Mouse (Mus musculus): ENCODE results near the gene Qars. TPM values are rescaled to one million over a fixed set of nuclear protein-coding genes. Genes with fewer than 3 reads are reported as not detected.

The Qars gene
- polyA plus RNA-seq, 1 experiment from 2014 or later: 179 TPM

DNA sequence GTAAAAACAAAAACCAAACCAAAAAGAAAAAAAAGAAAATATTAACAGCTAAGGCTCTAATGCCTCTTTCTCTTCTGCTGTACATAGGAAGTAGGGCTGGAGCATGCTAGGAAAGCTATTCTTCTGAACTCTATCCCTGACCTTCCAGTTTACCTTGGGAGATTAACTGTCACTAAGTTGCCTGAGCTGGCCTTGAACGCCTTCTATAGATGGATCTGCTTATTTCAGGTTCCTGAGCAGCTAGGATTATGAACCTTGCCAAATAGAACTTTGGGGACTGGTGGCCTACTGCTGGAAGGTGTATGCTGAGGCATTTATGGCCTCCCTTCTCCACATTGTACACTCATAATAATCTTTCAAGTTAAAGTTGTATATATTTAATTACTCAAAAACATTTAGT is 23.4 kb downstream of the Qars start:
- peaks cover 76% of the 10 kb centered on the region for H3K36me3 ChIP-seq (ENCODE audit: inconsistent target)
- H3K4me3 ChIP-seq (ENCODE audit: inconsistent target): no peak overlapping the region
- H3K27ac ChIP-seq: no peak overlapping the region
- peaks cover 98% of the 10 kb centered on the region for H3K79me2 ChIP-seq (ENCODE audit: inconsistent target)
- 100% methylated on average over 1 of the region's 1 CpGs for WGBS (ENCODE audit: missing documents)

DNA sequence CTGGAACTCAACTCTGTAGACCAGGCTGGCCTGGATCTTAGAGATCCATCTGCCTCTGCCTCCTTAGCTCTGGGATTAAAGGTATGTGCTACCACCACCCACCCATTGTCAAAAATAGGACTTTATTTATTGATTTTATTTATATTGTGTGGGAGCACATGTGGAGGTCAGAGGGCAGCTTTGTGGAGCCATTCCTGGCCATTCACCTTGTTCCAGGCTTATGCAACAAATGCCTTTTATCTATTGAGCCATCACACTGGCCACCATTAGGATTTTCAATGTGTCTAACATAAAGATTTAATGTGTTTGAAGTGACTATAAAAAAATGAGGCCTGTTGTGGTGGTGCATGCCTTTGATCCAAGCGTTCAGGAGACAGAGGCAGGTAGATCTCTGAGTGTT is 24.0 kb downstream of the Qars start:
- 100% methylated on average over 1 of the region's 1 CpGs for WGBS (ENCODE audit: missing documents)
- peaks cover 81% of the 10 kb centered on the region for H3K36me3 ChIP-seq (ENCODE audit: inconsistent target)
- H3K4me3 ChIP-seq (ENCODE audit: inconsistent target): no peak overlapping the region
- H3K79me2 ChIP-seq (ENCODE audit: inconsistent target): peaks cover 98% of the 10 kb centered on the region
- H3K27ac ChIP-seq: no peak overlapping the region

DNA sequence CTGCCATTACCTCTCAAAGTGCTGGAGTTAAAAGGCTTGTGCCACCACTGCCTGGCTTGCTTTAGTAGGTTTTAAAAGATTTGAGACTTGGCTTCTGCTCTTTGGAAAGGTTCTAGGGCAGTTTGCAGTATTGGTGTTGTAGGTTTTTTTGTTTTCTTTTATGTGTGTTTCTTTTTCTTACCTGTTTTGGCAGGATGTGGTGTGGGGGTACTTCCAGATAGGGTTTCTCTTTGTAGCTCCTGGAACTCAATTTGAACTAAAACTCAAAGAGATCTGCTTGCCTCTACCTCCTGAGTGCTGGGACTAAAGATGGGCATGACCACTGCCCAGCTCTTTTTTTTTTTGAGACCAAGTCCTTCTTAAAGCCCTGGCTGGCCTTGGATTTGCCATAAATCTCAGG is 33.3 kb downstream of the Qars start:
- no peak overlapping the region for H3K4me3 ChIP-seq (ENCODE audit: inconsistent target)
- peaks cover 75% of the 10 kb centered on the region for H3K36me3 ChIP-seq (ENCODE audit: inconsistent target)

DNA sequence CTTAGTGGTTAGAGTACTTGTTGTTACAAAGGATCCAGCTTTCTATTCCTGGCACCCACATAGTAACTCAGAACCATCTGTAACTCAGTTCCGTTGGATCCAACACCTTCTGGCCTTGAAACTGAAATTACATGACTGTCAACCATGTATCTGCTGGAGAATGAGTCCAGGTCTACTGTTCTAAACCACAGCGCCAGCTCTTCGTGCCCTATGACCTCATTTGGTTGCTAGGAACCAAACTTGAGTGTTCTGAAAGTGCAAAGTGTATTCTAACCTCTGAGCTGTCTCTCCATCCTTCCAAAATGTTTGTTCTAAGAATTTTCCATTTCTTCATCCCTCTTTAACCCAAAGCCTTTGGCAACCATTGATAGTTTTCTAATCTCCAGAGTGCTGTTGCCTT is 38.5 kb downstream of the Qars start:
- Histone ChIP-seq H3K27ac (no peak overlapping the region), H3K79me2 (ENCODE audit: inconsistent target) (peaks cover 59% of the 10 kb centered on the region; the same call in 1 of the 2 replicates), H3K36me3 (ENCODE audit: inconsistent target) (peaks cover 81% of the 10 kb centered on the region), H3K4me3 (ENCODE audit: inconsistent target) (no peak overlapping the region)
- WGBS (ENCODE audit: missing documents): 98% methylated on average over 3 of the region's 3 CpGs

More for the DNA sequence above, 33.3 kb downstream of the Qars start:
- Histone ChIP-seq H3K79me2 (ENCODE audit: inconsistent target) (peaks cover 59% of the 10 kb centered on the region; the same call in 1 of the 2 replicates), H3K27ac (no peak overlapping the region)

- Histone ChIP-seq H3K79me2 (ENCODE audit: inconsistent target) (peaks cover 62% of the 10 kb centered on the region; the same call in 1 of the 2 replicates), H3K27ac (no peak overlapping the region), H3K4me3 (ENCODE audit: inconsistent target) (no peak overlapping the region), H3K36me3 (ENCODE audit: inconsistent target) (peaks cover 80% of the 10 kb centered on the region)
- 91% methylated on average over 1 of the region's 1 CpGs for WGBS (ENCODE audit: missing documents)
Measured at GRCm38 (mm10) chr9:108546875-108547274, 39.4 kb downstream of the Qars start.

DNA sequence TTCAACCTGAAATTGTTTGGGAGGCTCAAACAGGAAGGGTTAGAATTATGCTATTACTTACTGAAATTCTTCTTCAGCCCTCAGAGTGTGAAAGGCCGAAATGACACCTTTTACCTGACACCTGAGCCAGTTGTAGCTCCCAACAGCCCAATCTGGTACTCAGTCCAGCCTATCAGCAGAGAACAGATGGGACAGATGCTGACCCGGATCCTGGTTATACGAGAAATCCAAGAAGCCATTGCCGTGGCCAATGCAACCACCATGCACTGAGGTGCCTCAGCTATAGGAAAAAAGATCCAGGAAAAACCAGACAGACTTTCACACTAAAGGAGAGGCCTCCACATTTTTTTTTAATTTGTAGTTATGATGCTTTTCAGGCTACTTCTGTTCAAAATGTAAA is 51.7 kb downstream of the Qars start:
- 95% methylated on average over 4 of the region's 4 CpGs for WGBS (ENCODE audit: missing documents)
- Histone ChIP-seq H3K27ac (no peak overlapping the region), H3K79me2 (ENCODE audit: inconsistent target) (peaks cover 14% of the 10 kb centered on the region; the same call in 1 of the 2 replicates), H3K4me3 (ENCODE audit: inconsistent target) (no peak overlapping the region), H3K36me3 (ENCODE audit: inconsistent target) (peaks cover 36% of the 10 kb centered on the region)

GRCm38 (mm10) chr9:108560227-108560841 is 52.8 kb downstream of the Qars start, which contains the start of gene Impdh2:
Impdh2 (plus strand) TSS chr9:108560286.
- WGBS (ENCODE audit: missing documents): under 1% methylated on average over 43 of the region's 53 CpGs
- peaks cover 14% of the 10 kb centered on the region; the same call in 1 of the 2 replicates for H3K79me2 ChIP-seq (ENCODE audit: inconsistent target)
- peaks cover 26% of the 10 kb centered on the region for H3K36me3 ChIP-seq (ENCODE audit: inconsistent target)
- peak within 1 kb of the TSS; percentile 15 for H3K27ac ChIP-seq
- H3K4me3 ChIP-seq (ENCODE audit: inconsistent target): peak within 1 kb of the TSS; percentile 56

- peaks cover 26% of the 10 kb centered on the region; the same call in 1 of the 2 replicates for H3K79me2 ChIP-seq (ENCODE audit: inconsistent target)
- no peak overlapping the region for H3K4me3 ChIP-seq (ENCODE audit: inconsistent target)
- no peak overlapping the region for H3K27ac ChIP-seq
- 95% methylated on average over 8 of the region's 8 CpGs for WGBS (ENCODE audit: missing documents)
- H3K36me3 ChIP-seq (ENCODE audit: inconsistent target): peaks cover 11% of the 10 kb centered on the region; the same call in 1 of the 2 replicates
Measured at GRCm38 (mm10) chr9:108563671-108564070, 56.2 kb downstream of the Qars start.

- 85% methylated on average over 7 of the region's 7 CpGs for WGBS (ENCODE audit: missing documents)
- Histone ChIP-seq H3K27ac (no peak overlapping the region), H3K4me3 (ENCODE audit: inconsistent target) (no peak overlapping the region), H3K79me2 (ENCODE audit: inconsistent target) (peaks cover 29% of the 10 kb centered on the region; the same call in 1 of the 2 replicates), H3K36me3 (ENCODE audit: inconsistent target) (peaks cover 11% of the 10 kb centered on the region; the same call in 1 of the 2 replicates)
Measured at GRCm38 (mm10) chr9:108564131-108564530, 56.6 kb downstream of the Qars start.

Other genes with a start within 250 kb of the Qars start
- gene Dag1, start 243.7 kb upstream of the Qars start, polyA plus RNA-seq (2018): 38.1 to 58.2 TPM (median 44.5 TPM) in 3 replicates
- 6.8 to 7.1 TPM (median 6.8 TPM) in 3 replicates for gene Nicn1, start 217.3 kb upstream of the Qars start, polyA plus RNA-seq (2018)
- 0.67 to 1.3 TPM (median 0.96 TPM) in 3 replicates for gene Amt, start 210.9 kb upstream of the Qars start, polyA plus RNA-seq (2018)
- gene Rhoa, start 201.6 kb upstream of the Qars start, polyA plus RNA-seq (2018): 409 to 646 TPM (median 437 TPM) in 3 replicates
- gene Tcta, start 201.5 kb upstream of the Qars start, polyA plus RNA-seq (2018): 7.0 to 22.0 TPM (median 13.1 TPM) in 3 replicates
- gene Gpx1, start 168.8 kb upstream of the Qars start, polyA plus RNA-seq (2018): 944 to 2,094 TPM (median 1,300 TPM) in 3 replicates
- gene Usp4, start 159.9 kb upstream of the Qars start, polyA plus RNA-seq (2018): 60.3 to 67.5 TPM (median 67.2 TPM) in 3 replicates
- gene 1700102P08Rik, start 114.9 kb upstream of the Qars start, polyA plus RNA-seq (2018): 0.33 TPM in 1 of 3 replicates, not detected in the others
- gene Ccdc36, start 79.2 kb upstream of the Qars start, polyA plus RNA-seq (2018): not detected in 3 replicates
- gene BC048562, start 71.2 kb upstream of the Qars start, polyA plus RNA-seq (2018): not detected in 3 replicates
- 15.8 to 26.5 TPM (median 19.0 TPM) in 3 replicates for gene Ccdc71, start 47.2 kb upstream of the Qars start, polyA plus RNA-seq (2018)
- gene Klhdc8b, start 46.1 kb upstream of the Qars start, polyA plus RNA-seq (2018): 1.5 to 1.9 TPM (median 1.6 TPM) in 3 replicates
- 0.26 to 0.92 TPM (median 0.40 TPM) in 3 replicates for gene Lamb2, start 28.0 kb upstream of the Qars start, polyA plus RNA-seq (2018)
- 33.8 to 68.8 TPM (median 46.3 TPM) in 3 replicates for gene Usp19, start 17.1 kb upstream of the Qars start, polyA plus RNA-seq (2018)
- gene Qrich1, start 9.1 kb downstream of the Qars start, polyA plus RNA-seq (2018): 73.2 to 92.9 TPM (median 77.3 TPM) in 3 replicates
- 36.0 to 103 TPM (median 41.0 TPM) in 3 replicates for gene Impdh2, start 52.6 kb downstream of the Qars start, polyA plus RNA-seq (2018)
- 9.6 to 20.2 TPM (median 16.5 TPM) in 3 replicates for gene Ndufaf3, start 59.7 kb downstream of the Qars start, polyA plus RNA-seq (2018)
- 17.5 to 30.5 TPM (median 20.5 TPM) in 3 replicates for gene Dalrd3, start 62.2 kb downstream of the Qars start, polyA plus RNA-seq (2018)
- 3.1 to 7.5 TPM (median 7.5 TPM) in 3 replicates for gene Wdr6, start 71.0 kb downstream of the Qars start, polyA plus RNA-seq (2018)
- 0.16 to 0.70 TPM (median 0.33 TPM) in 3 replicates for gene P4htm, start 90.0 kb downstream of the Qars start, polyA plus RNA-seq (2018)
- 22.7 to 40.8 TPM (median 29.9 TPM) in 3 replicates for gene Arih2, start 141.7 kb downstream of the Qars start, polyA plus RNA-seq (2018)
- gene Slc25a20, start 154.4 kb downstream of the Qars start, polyA plus RNA-seq (2018): 28.0 to 35.2 TPM (median 33.4 TPM) in 3 replicates
- gene Prkar2a, start 181.6 kb downstream of the Qars start, polyA plus RNA-seq (2018): 20.7 to 69.9 TPM (median 46.8 TPM) in 3 replicates

All from macrophage (primary cell).